Mouse (Mus musculus): Measurements from ENCODE around the gene Slc5a11.

Gene Slc5a11

GRCm38 (mm10) chr7:123283826-123284225 lies 69.2 kb downstream of the Slc5a11 start:
- no peak for DNase-seq (ENCODE audit: low spot score)

GRCm38 (mm10) chr7:123285896-123286295 lies 71.3 kb downstream of the Slc5a11 start:
- DNase-seq (ENCODE audit: low spot score): no peak

DNA sequence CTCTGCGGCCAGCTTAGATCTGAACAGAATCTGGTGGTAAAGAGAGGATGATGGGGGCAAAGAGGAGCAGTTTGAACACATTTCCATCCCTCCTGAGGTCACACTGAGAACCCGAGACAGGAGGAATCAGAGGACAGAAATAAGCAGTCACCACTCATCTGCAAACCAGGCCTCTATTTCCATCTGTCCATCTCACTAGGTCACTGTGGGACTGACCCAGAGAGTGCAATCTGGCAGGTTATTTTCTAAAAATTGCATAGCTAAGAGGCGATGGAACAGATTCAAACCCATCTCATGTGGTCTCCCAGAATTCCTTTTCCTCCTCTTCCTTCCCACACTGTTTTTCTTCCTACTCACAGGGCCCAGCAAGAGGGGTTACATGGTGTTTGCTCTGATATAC lies 73.3 kb downstream of the Slc5a11 start:
- no peak for DNase-seq (ENCODE audit: low spot score)

GRCm38 (mm10) chr7:123289176-123289575 lies 74.6 kb downstream of the Slc5a11 start:
- no peak for DNase-seq (ENCODE audit: low spot score)

DNA sequence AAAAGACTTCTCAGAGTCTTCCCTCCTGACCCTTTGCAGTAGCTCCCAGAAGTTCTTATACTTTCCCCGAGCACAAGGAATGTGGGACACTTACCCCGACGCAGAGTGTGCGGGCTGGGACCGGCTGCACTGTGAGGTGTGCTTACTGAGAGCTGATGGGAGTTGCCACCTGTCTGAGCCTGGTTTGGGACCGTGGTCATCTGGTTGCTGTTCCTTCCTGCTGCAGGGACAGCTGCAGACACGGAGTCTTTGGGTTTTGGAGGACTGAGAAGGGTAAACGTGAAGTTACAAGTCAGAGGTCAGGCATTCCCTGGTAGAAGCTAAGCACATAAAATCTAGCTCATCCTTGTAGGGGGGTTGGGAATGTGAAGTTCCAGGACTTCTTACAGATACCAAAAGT lies 77.4 kb downstream of the Slc5a11 start:
- no peak for DNase-seq (ENCODE audit: low spot score)

- no peak for DNase-seq (ENCODE audit: low spot score)
Measured at GRCm38 (mm10) chr7:123293898-123294297, 79.3 kb downstream of the Slc5a11 start.

- no peak for DNase-seq (ENCODE audit: low spot score)
Measured at GRCm38 (mm10) chr7:123295423-123295822, 80.8 kb downstream of the Slc5a11 start.

DNA sequence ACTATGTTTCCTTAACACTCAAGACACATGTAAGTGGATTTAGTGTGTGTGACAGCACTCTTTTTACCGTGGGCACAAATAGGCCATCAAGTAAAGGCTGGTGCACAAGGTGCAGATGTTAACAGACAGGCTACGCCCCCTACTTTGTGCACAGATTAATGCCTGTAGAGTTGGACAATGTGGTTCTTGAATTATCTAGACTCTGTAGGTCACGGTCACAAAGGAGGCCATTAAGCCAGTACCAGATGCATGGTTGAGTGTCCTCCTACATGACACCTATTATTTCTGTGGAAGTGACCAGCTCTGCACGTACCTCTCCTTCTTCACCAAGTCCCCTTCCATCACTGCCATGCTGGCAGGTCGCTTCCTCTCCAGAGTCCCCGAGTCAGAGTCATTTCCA lies 81.5 kb downstream of the Slc5a11 start:
- DNase-seq (ENCODE audit: low spot score): no peak

- peak; percentile 10 for DNase-seq (ENCODE audit: low spot score)
Measured at GRCm38 (mm10) chr7:123298225-123298624, 83.6 kb downstream of the Slc5a11 start.

- no peak for DNase-seq (ENCODE audit: low spot score)
Measured at GRCm38 (mm10) chr7:123300258-123300657, 85.7 kb downstream of the Slc5a11 start.

DNA sequence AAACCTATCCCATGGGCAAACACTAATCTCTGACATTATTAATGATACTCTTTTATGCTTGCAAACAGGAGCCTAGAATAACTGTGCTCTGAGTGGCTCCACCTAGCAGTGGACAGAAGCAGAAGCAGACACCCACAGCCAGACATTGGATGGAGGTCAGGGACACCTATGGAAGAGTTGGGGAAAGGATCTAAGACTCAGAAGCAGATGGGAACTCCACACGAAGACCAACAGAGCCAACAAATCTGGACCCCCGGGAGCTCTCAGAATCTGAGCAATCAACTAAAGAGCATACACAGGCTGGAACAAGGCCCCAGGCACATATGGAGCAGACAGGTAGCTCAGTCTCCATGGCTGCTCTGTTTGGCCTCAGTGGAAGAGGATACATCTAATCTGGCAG lies 90.8 kb downstream of the Slc5a11 start:
- no peak for DNase-seq (ENCODE audit: low spot score)

DNA sequence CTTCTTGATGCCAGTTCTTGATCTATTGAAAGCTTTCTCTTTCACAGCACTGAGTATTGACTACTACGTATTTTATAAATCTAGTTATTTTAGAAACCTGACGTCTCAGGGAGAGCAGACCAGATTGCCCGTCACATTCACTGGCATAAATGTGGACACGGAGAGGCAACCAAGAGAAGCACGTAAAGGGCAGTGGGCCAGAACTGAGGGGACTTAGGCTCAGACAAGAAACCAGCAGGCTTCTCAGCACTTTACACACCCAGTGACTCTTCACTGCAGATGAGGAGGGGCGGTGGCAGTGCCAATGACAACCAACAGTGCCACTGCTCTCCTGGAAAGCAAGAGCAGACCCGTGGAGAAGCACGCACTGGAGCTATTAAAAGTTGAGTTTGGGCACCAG lies 92.7 kb downstream of the Slc5a11 start:
- DNase-seq (ENCODE audit: low spot score): no peak

- DNase-seq (ENCODE audit: low spot score): no peak
Measured at GRCm38 (mm10) chr7:123307887-123308558, 93.4 kb downstream of the Slc5a11 start.

DNA sequence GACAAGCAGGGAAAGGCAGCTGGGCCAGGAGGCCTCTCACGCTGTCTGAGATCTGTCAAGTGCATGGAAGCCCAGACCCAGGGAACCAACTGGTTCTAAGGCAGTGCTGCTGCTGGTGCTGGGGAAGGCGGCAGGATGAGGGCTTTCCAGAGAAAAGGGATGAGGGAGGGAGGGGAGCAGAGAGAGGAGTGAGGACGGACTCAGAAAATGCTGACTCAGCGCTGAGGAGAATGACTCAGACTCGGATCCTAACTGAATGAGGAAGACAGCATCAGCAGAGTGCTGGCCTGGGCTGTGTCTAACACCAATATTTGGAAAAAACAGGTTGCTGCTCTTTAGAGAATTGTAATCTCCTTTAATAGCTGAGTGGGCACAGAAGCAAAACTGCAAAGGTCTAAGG lies 97.3 kb downstream of the Slc5a11 start:
- no peak for DNase-seq (ENCODE audit: low spot score)

GRCm38 (mm10) chr7:123312738-123313137 lies 98.2 kb downstream of the Slc5a11 start:
- DNase-seq (ENCODE audit: low spot score): no peak

- DNase-seq (ENCODE audit: low spot score): peak; percentile 56
Measured at GRCm38 (mm10) chr7:123322452-123323121, 108.0 kb downstream of the Slc5a11 start.
